Mouse (Mus musculus) C2C12 (cell line): ENCODE results near the gene Plin3. TPM values are rescaled to one million over a fixed set of nuclear protein-coding genes. Genes with fewer than 3 reads are reported as not detected.
A peak's percentile ranks its signal among the peaks of the same experiment; 100 is the strongest.

Experiments used
- H3K27me3 ChIP-seq: one replicate; pipeline ENCODE4 v1.6.1; 2011; ENCODE audit not compliant: control insufficient read depth, insufficient read depth, insufficient read length
- H3K36me3 ChIP-seq: one replicate; pipeline ENCODE4 v1.6.1; 2011; ENCODE audit not compliant: control insufficient read depth, insufficient read depth
- H3K4me3 ChIP-seq: one replicate; pipeline ENCODE4 v1.5.1; 2011; ENCODE audit warnings: mild to moderate bottlenecking, control low read depth; ENCODE audit not compliant: poor library complexity, insufficient read depth, severe bottlenecking
- H3K79me2 ChIP-seq: one replicate; pipeline ENCODE4 v1.6.1; 2011; ENCODE audit not compliant: control insufficient read depth, insufficient read depth
- H3K79me3 ChIP-seq: one replicate; pipeline ENCODE4 v1.6.1; 2011; ENCODE audit warnings: low read depth, control low read depth
- H3ac ChIP-seq: one replicate; pipeline ENCODE3; 2011; ENCODE audit warnings: low read depth; ENCODE audit not compliant: control insufficient read depth, insufficient read length
- CEBPB ChIP-seq: IDR thresholded peaks from one replicate; pipeline ENCODE4 v1.6.1; 2011; ENCODE audit warnings: low read depth, mild to moderate bottlenecking, control low read depth, moderate library complexity
- CTCF ChIP-seq: IDR thresholded peaks from one replicate; pipeline ENCODE4 v1.5.1; 2011; ENCODE audit not compliant: control insufficient read depth, insufficient read depth, insufficient read length
- FOSL1 ChIP-seq: IDR thresholded peaks from one replicate; pipeline ENCODE4 v1.8.0; 2011; ENCODE audit warnings: mild to moderate bottlenecking, low read length; ENCODE audit not compliant: poor library complexity, insufficient read depth, severe bottlenecking
- MAX ChIP-seq: IDR thresholded peaks from one replicate; pipeline ENCODE4 v1.6.1; 2011; ENCODE audit warnings: mild to moderate bottlenecking, control low read depth
- MYOD1 ChIP-seq: IDR thresholded peaks from one replicate; pipeline ENCODE4 v1.6.1; 2011; ENCODE audit warnings: low read depth; ENCODE audit not compliant: control insufficient read depth, insufficient read length
- MYOG ChIP-seq: IDR thresholded peaks from one replicate; pipeline ENCODE4 v1.6.1; 2011; ENCODE audit not compliant: control insufficient read depth, insufficient read length; ENCODE audit errors: extremely low read depth
- USF1 ChIP-seq: IDR thresholded peaks from one replicate; pipeline ENCODE4 v1.6.1; 2011; ENCODE audit warnings: low read depth, mild to moderate bottlenecking, control low read depth, moderate library complexity
- polyA plus RNA-seq: library from polyadenylated mRNA; unstranded; fragments of >200 nt; fragmentation: generic; extraction: Trizol; gene quantifications from one replicate; pipeline ENCODE4 v1.2.1, GENCODE M21; 2012; ENCODE audit warnings: missing spikeins

The Plin3 gene
- polyA plus RNA-seq, 1 experiment, result 27.5 TPM

- peaks cover 10% of the 10 kb centered on the region for H3K36me3 ChIP-seq
- peak overlapping the region; percentile 45 for H3K4me3 ChIP-seq
- H3K79me3 ChIP-seq, result peaks cover 5% of the 10 kb centered on the region
- TF ChIP-seq MAX, result no peak
- no peak for TF ChIP-seq MYOG
- no peak for TF ChIP-seq MYOD1
- TF ChIP-seq CEBPB, result no peak
- no peak for TF ChIP-seq FOSL1
- TF ChIP-seq CTCF, result no peak
- H3K79me2 ChIP-seq, result peaks cover 15% of the 10 kb centered on the region
- H3K27me3 ChIP-seq, result no peaks in the 10 kb centered on the region
- H3ac ChIP-seq, result peak overlapping the region; percentile 74
Observed at GRCm38 (mm10) chr17:56275842-56276480, 16.7 kb downstream of the Plin3 start.

- Histone ChIP-seq H3ac (no peak overlapping the region), H3K79me2 (peaks cover 15% of the 10 kb centered on the region), H3K4me3 (no peak overlapping the region), H3K79me3 (peaks cover 5% of the 10 kb centered on the region), H3K36me3 (peaks cover 4% of the 10 kb centered on the region), H3K27me3 (no peaks in the 10 kb centered on the region)
- no peak for TF ChIP-seq MAX
- TF ChIP-seq USF1, result no peak
- no peak for TF ChIP-seq MYOD1
- TF ChIP-seq FOSL1, result no peak
- TF ChIP-seq MYOG, result no peak
- no peak for TF ChIP-seq CEBPB
- no peak for TF ChIP-seq CTCF
Observed at GRCm38 (mm10) chr17:56273986-56274385, 18.7 kb downstream of the Plin3 start.

DNA sequence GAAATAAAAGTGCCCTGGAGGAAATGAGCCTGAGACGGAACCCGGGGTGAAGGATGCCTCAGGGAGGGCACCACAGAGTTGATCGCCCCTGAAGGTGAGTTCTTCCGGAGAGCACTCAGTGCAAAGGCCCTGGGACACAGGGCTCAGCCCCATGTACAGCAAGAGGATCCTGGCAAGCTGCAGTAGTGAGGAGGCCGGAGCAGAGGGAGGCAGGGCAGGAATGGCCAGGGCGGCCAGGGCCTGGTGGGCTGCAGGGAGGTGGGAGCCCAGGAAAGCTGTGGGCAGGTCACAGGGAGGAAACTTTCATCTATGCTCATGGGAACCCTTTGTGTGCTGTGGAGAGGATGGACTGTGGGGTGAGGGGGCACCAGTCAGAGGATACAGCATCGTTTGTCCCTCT, 19.2 kb downstream of the Plin3 start:
- peaks cover 4% of the 10 kb centered on the region for H3K36me3 ChIP-seq
- no peak for TF ChIP-seq CTCF
- TF ChIP-seq MYOG, result no peak
- TF ChIP-seq MAX, result no peak
- no peak for TF ChIP-seq CEBPB
- TF ChIP-seq MYOD1, result no peak
- no peak for TF ChIP-seq FOSL1
- no peak for TF ChIP-seq USF1
- H3ac ChIP-seq, result no peak overlapping the region
- no peaks in the 10 kb centered on the region for H3K27me3 ChIP-seq
- H3K79me2 ChIP-seq, result peaks cover 15% of the 10 kb centered on the region
- H3K4me3 ChIP-seq, result no peak overlapping the region
- H3K79me3 ChIP-seq, result peaks cover 5% of the 10 kb centered on the region

- Histone ChIP-seq H3K4me3 (no peak overlapping the region), H3K27me3 (no peaks in the 10 kb centered on the region), H3ac (no peak overlapping the region), H3K79me3 (peaks cover 5% of the 10 kb centered on the region), H3K36me3 (peaks cover 4% of the 10 kb centered on the region), H3K79me2 (peaks cover 15% of the 10 kb centered on the region)
- TF ChIP-seq MYOD1 (no peak), FOSL1 (no peak), CTCF (no peak)
Observed at GRCm38 (mm10) chr17:56272644-56273043, 20.0 kb downstream of the Plin3 start.

DNA sequence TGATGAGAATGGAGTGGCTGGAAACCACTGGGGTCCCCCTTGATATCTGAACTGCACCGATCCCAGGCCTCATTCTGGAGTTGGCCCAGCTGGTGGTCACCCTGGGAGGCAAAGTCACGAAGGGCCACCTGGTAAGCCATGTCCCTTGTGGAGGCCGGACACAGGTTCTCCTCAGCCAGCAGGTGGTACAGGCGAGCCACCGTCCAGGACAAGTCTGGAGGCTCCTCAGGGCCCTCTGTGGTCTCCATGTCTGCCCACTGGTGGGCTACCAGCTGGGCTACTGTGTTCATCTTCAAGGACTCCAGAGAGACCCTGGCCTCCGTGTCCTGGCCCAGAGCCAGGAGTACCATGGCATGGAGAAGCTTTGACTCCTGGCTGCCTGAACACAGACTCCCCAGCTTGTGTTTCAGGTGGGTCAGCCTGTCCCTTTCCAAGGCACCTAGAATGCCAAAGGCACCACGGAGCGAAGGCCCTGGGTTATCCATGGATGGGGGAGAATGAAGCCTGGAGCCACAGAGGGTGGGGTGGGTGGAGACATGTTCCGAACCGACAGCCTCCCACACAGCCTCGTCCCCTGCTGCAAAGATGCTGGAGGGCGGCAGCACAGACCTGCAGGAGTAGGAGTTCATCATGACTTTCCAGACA, 20.9 kb downstream of the Plin3 start:
- Histone ChIP-seq H3K4me3 (no peak overlapping the region), H3K79me3 (peaks cover 5% of the 10 kb centered on the region), H3K36me3 (peaks cover 4% of the 10 kb centered on the region), H3ac (no peak overlapping the region), H3K27me3 (no peaks in the 10 kb centered on the region), H3K79me2 (peaks cover 15% of the 10 kb centered on the region)
- TF ChIP-seq USF1 (no peak), MYOD1 (no peak), MAX (no peak), CTCF (no peak), MYOG (no peak), CEBPB (no peak), FOSL1 (no peak)
